Mouse (Mus musculus) CH12.LX (cell line): Measurements from ENCODE around the gene Mfap3. TPM values are rescaled to one million over a fixed set of nuclear protein-coding genes. Genes with fewer than 3 reads are reported as not detected.

Experiments
- DNase-seq: peaks from one replicate; pipeline ENCODE4 v3.0.0-alpha.2; 2013; ENCODE audit errors: extremely low read depth
- H3K27ac ChIP-seq: 2 replicates; pipeline ENCODE4 v1.5.1; 2012; ENCODE audit warnings: low read depth, mild to moderate bottlenecking, control low read depth, moderate library complexity; ENCODE audit not compliant: insufficient read depth
- H3K27me3 ChIP-seq: replicated peaks from 2 replicates; pipeline ENCODE3; 2012; ENCODE audit warnings: inconsistent platforms
- H3K36me3 ChIP-seq, 2 experiments: replicated peaks in 1 of 2; 2 replicates each; pipeline versions ENCODE3 to v1.6.1; 2012; ENCODE audit warnings: inconsistent platforms in 1 of 2, low read length in 1 of 2, mild to moderate bottlenecking in 1 of 2, mixed read lengths in 1 of 2, moderate library complexity in 1 of 2; ENCODE audit not compliant: control insufficient read depth in 1 of 2, insufficient read depth in 1 of 2
- H3K4me1 ChIP-seq, 2 experiments: 2 replicates each; pipeline ENCODE4 v1.6.1; 2012; ENCODE audit warnings: inconsistent platforms in 1 of 2, moderate library complexity in 1 of 2; ENCODE audit not compliant: insufficient read depth in 2 of 2, control insufficient read depth in 1 of 2
- H3K4me2 ChIP-seq: 2 replicates; pipeline ENCODE4 v1.6.1; 2012; ENCODE audit warnings: low read depth, mild to moderate bottlenecking, control low read depth; ENCODE audit not compliant: poor library complexity, insufficient read depth, severe bottlenecking
- H3K4me3 ChIP-seq, 3 experiments: fragments of 150-350 bp in 1 of 3; sonication (generic) in 1 of 3; replicated peaks in 1 of 3; 2 replicates each; pipeline versions ENCODE3 to v1.5.1; 2011 to 2012; ENCODE audit warnings: low read depth in 2 of 3, low read length in 2 of 3, mild to moderate bottlenecking in 2 of 3, moderate library complexity in 2 of 3, control low read depth in 1 of 3, improper control_type of control experiment in 1 of 3, inconsistent platforms in 1 of 3, mixed read lengths in 1 of 3; ENCODE audit not compliant: poor library complexity in 1 of 3
- H3K79me2 ChIP-seq: replicated peaks from 2 replicates; pipeline ENCODE4 v1.6.1; 2012; ENCODE audit warnings: mild to moderate bottlenecking, moderate library complexity; ENCODE audit not compliant: control insufficient read depth, poor library complexity, insufficient read depth, severe bottlenecking; ENCODE audit errors: extremely low read depth
- H3K9ac ChIP-seq: 2 replicates; pipeline ENCODE4 v1.6.1; 2012; ENCODE audit warnings: low read depth, mild to moderate bottlenecking, control low read depth, moderate library complexity; ENCODE audit not compliant: insufficient read depth
- H3K9me3 ChIP-seq: replicated peaks from 2 replicates; pipeline ENCODE3; 2012; ENCODE audit warnings: low read length, inconsistent platforms, mixed read lengths
- BHLHE40 ChIP-seq: IDR thresholded peaks from 2 replicates; pipeline ENCODE4 v1.6.1; 2011; ENCODE audit warnings: mild to moderate bottlenecking, low read depth, low read length, improper control_type of control experiment
- CTCF ChIP-seq, 2 experiments: IDR thresholded peaks in 1 of 2; conservative IDR thresholded peaks in 1 of 2; 2 replicates each; pipeline ENCODE4 v1.5.1; 2011 to 2012; ENCODE audit warnings: low read depth in 2 of 2, low read length in 2 of 2, improper control_type of control experiment in 1 of 2, inconsistent platforms in 1 of 2, mild to moderate bottlenecking in 1 of 2, moderate library complexity in 1 of 2
- E2F4 ChIP-seq: IDR thresholded peaks from 2 replicates; pipeline ENCODE4 v1.6.1; 2011; ENCODE audit warnings: low read depth, low read length, improper control_type of control experiment; ENCODE audit not compliant: insufficient replicate concordance
- ELF1 ChIP-seq: IDR thresholded peaks from 2 replicates; pipeline ENCODE4 v1.6.1; 2014; ENCODE audit warnings: low read depth, mild to moderate bottlenecking, inconsistent platforms, low read length, improper control_type of control experiment
- EP300 ChIP-seq: IDR thresholded peaks from 2 replicates; pipeline ENCODE4 v1.6.1; 2011; ENCODE audit warnings: low read length, improper control_type of control experiment
- ETS1 ChIP-seq: conservative IDR thresholded peaks from 2 replicates; pipeline ENCODE4 v1.6.1; 2012; ENCODE audit warnings: low read depth, mild to moderate bottlenecking, inconsistent platforms, low read length, improper control_type of control experiment, moderate library complexity
- GABPA ChIP-seq: IDR thresholded peaks from 2 replicates; pipeline ENCODE4 v1.6.1; 2012; ENCODE audit warnings: low read depth, low read length, improper control_type of control experiment, inconsistent platforms; ENCODE audit not compliant: insufficient replicate concordance
- IRF4 ChIP-seq: IDR thresholded peaks from 2 replicates; pipeline ENCODE4 v1.6.1; 2014; ENCODE audit warnings: low read depth, mild to moderate bottlenecking, inconsistent platforms, low read length, improper control_type of control experiment
- MAFK ChIP-seq: IDR thresholded peaks from 2 replicates; pipeline ENCODE4 v1.6.1; 2011; ENCODE audit warnings: low read length, improper control_type of control experiment; ENCODE audit not compliant: insufficient replicate concordance
- MAX ChIP-seq: IDR thresholded peaks from 2 replicates; pipeline ENCODE4 v1.6.1; 2011; ENCODE audit warnings: low read length, improper control_type of control experiment
- MEF2A ChIP-seq: IDR thresholded peaks from 2 replicates; pipeline ENCODE4 v1.6.1; 2014; ENCODE audit warnings: low read depth, mild to moderate bottlenecking, inconsistent platforms, low read length, improper control_type of control experiment, borderline replicate concordance
- MXI1 ChIP-seq: IDR thresholded peaks from 2 replicates; pipeline ENCODE4 v1.6.1; 2011; ENCODE audit warnings: mild to moderate bottlenecking, low read depth, low read length, improper control_type of control experiment
- NELFE ChIP-seq: IDR thresholded peaks from 2 replicates; pipeline ENCODE4 v1.6.1; 2011; ENCODE audit warnings: low read depth, low read length, improper control_type of control experiment
- PAX5 ChIP-seq: IDR thresholded peaks from 2 replicates; pipeline ENCODE4 v1.6.1; 2012; ENCODE audit warnings: low read length, inconsistent platforms, mixed read lengths
- POLR2AphosphoS2 ChIP-seq: IDR thresholded peaks from 2 replicates; pipeline ENCODE4 v1.6.1; 2011; ENCODE audit warnings: low read depth, low read length, improper control_type of control experiment
- RCOR1 ChIP-seq: conservative IDR thresholded peaks from 2 replicates; pipeline ENCODE4 v1.6.1; 2012; ENCODE audit warnings: low read depth, mild to moderate bottlenecking, inconsistent platforms, low read length, improper control_type of control experiment
- SMC3 ChIP-seq: IDR thresholded peaks from 2 replicates; pipeline ENCODE4 v1.6.1; 2011; ENCODE audit warnings: low read depth, low read length, improper control_type of control experiment
- TCF12 ChIP-seq: IDR thresholded peaks from 2 replicates; pipeline ENCODE4 v1.6.1; 2014; ENCODE audit warnings: low read depth, mild to moderate bottlenecking, inconsistent platforms, low read length, improper control_type of control experiment
- UBTF ChIP-seq: IDR thresholded peaks from 2 replicates; pipeline ENCODE4 v1.6.1; 2012; ENCODE audit warnings: low read depth, mild to moderate bottlenecking, inconsistent platforms, low read length, improper control_type of control experiment, moderate library complexity
- USF2 ChIP-seq: conservative IDR thresholded peaks from 2 replicates; pipeline ENCODE4 v1.6.1; 2011; ENCODE audit warnings: low read depth, low read length, improper control_type of control experiment
- ZC3H11A ChIP-seq: IDR thresholded peaks from 2 replicates; pipeline ENCODE4 v1.6.1; 2012; ENCODE audit warnings: low read depth, mild to moderate bottlenecking, inconsistent platforms, low read length, improper control_type of control experiment
- ZNF384 ChIP-seq: IDR thresholded peaks from 2 replicates; pipeline ENCODE4 v1.6.1; 2012; ENCODE audit warnings: low read depth, low read length, improper control_type of control experiment, inconsistent platforms
- dilution Hi-C: fragments of 300-500 bp; cut with MboI; formaldehyde crosslinking; loops from 2 replicates; pipeline ENCODE4 v1.14.3; 2020; ENCODE audit warnings: low sequenced_read_pairs; ENCODE audit not compliant: extremely low pct_unique_long_range_greater_than_20kb, extremely low pct_ligation_motif_present
- in situ Hi-C: fragments of 300-500 bp; cut with MboI; formaldehyde crosslinking; loops from 3 replicates; pipeline ENCODE4 v1.14.3; 2019; ENCODE audit warnings: low sequenced_read_pairs, low pct_ligation_motif_present, low pct_unique_long_range_greater_than_20kb, mixed read lengths
- polyA plus RNA-seq: library from polyadenylated mRNA; unstranded; fragments of >175 nt; gene quantifications from 2 replicates; pipeline ENCODE4 v1.2.1, GENCODE M21; 2012; ENCODE audit warnings: low read depth; ENCODE audit not compliant: insufficient read length
- total RNA-seq, 2 experiments: library from RNA; depleted of rRNA; stranded (reverse); fragments of 300-350 nt in 1 of 2; fragments of >200 nt in 1 of 2; gene quantifications; 2 replicates each; pipeline ENCODE4 v1.2.3; 2012 to 2014

Gene Mfap3
- total and polyA plus RNA-seq, 3 experiments = 22.6 to 32.2 (median 27.0) TPM

DNA sequence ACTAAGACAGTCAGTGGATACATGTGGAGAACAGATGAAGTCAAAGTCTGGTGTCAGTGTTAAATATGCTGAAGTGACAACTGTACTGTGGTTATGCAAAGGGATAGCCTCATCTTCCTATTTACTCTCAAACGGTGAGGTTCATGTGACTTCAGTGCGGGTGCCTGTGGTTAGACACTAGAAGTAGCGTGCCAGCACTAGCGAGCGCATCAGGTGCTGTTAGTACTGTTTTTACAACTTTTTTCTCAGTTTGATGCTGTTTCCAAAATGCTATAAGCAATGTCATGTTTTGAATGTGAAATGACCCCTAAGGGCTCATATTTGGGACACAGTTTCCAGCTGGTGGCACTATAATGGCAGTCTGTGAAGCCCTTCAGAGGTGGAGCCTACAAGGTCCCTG, 20.2 kb upstream of the Mfap3 start:
- Histone ChIP-seq H3K9me3 (peaks cover 3% of the 10 kb centered on the region), H3K9ac (no peak overlapping the region), H3K4me2 (no peak overlapping the region), H3K36me3 (peaks cover 66 to 92% of the 10 kb centered on the region in 2 experiments), H3K79me2 (no peaks in the 10 kb centered on the region), H3K4me3 (no peak overlapping the region), H3K4me1 (peaks cover 10 to 17% of the 10 kb centered on the region in 2 experiments), H3K27ac (peak overlapping the region; percentile 51), H3K27me3 (no peaks in the 10 kb centered on the region)
- in situ Hi-C loops = no loop called here
- dilution Hi-C loops = no loop called here
- TF ChIP-seq PAX5 = no peak
- no peak for TF ChIP-seq ZNF384
- TF ChIP-seq MEF2A = 0 out of 2 replicates have a peak, but pooled peaks have one; percentile 45
- TF ChIP-seq TCF12 = no peak
- 0 out of 2 replicates have a peak, but pooled peaks have one; percentile 56 for TF ChIP-seq IRF4
- peak; percentile 63; the same call in 1 of the 2 replicates for TF ChIP-seq MAFK
- TF ChIP-seq ZC3H11A = no peak
- peak; percentile 94 for TF ChIP-seq BHLHE40
- TF ChIP-seq ETS1 = peak; percentile 86
- TF ChIP-seq EP300 = peak; percentile 65
- peak; percentile 60 for DNase-seq

DNA sequence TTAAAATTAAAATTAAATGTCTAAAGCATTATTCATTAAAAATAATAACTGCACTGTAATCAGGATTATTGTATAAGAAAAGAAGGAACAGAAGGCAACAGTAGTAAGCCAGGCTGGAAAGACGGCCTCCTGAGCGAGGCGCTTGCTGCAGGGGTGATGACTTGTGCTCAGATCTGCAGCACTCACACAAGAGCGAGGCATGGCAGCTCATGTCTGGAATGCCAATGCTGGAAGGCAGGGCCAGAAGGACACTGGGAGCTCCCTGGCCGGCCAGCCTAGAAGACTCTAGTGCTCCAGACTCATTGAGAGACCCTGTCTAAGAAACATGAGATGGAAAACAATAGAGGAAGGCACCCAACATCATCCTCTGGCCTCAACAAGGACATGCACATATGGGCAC, 15.3 kb upstream of the Mfap3 start:
- no peaks in the 10 kb centered on the region for H3K27me3 ChIP-seq
- no peaks in the 10 kb centered on the region for H3K9me3 ChIP-seq
- no peak overlapping the region for H3K27ac ChIP-seq
- dilution Hi-C loops = no loop called here
- no peaks in the 10 kb centered on the region for H3K79me2 ChIP-seq
- no peak overlapping the region for H3K9ac ChIP-seq
- no peak for DNase-seq
- TF ChIP-seq MAX (no peak), ELF1 (no peak), POLR2AphosphoS2 (no peak), UBTF (no peak), NELFE (no peak), GABPA (no peak), RCOR1 (no peak), EP300 (no peak), SMC3 (no peak), CTCF (conservative IDR thresholded peaks at IDR 0.05 in 1 of 2, IDR thresholded peaks at IDR 0.05 in 1 of 2; ENCODE audit: low read depth in 2 of 2, low read length in 2 of 2) (no peak), E2F4 (no peak), PAX5 (no peak), MXI1 (no peak), USF2 (no peak), ZNF384 (no peak), ZC3H11A (no peak), IRF4 (no peak)
- TF ChIP-seq, all 38 proteins: peak for 0
- in situ Hi-C loops = loop anchor here (25.0 kb wide), 1 partner anchor 834 kb away; the partner anchor contains the start of genes Sh3bp5l and Zfp672
- H3K4me2 ChIP-seq = no peak overlapping the region
- H3K36me3 ChIP-seq = peaks cover 63 to 91% of the 10 kb centered on the region in 2 experiments
- peaks cover 7 to 12% of the 10 kb centered on the region in 2 experiments for H3K4me1 ChIP-seq
- no peak overlapping the region for H3K4me3 ChIP-seq
